In the genomic region with DNA sequence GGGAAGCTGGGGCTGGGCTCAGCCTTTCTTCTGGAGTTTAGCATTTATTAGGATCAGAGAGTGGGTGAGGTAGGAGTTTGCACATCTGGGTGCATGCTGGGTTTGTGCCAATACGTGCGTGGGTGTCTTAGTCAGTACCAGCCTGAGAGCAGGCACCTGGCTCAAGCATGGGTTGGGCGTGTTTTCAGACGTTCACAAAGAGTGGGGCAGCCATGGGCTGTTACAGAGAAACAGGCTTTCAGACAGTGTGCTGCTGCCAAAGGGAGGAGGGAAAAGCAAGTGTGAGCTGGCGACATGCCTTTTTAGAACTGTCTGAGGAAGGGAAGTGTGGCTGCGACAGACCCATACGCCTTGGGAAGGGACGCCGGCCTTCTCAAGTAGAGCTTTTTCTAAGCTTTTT, we compare ENCODE assay signal across 8 mouse cellular contexts. TPM values are rescaled to one million over a fixed set of nuclear protein-coding genes. Genes with fewer than 3 reads are reported as not detected.
DNase-seq lines count a peak whose midpoint lies in the region; ATAC-seq and TF ChIP-seq lines count a peak whose summit lies in the region.

No protein-coding gene starts in this region.

- H3K4me1 ChIP-seq in liver, postnatal 0 days (ENCODE audit: insufficient read depth) = peaks cover 11% of the 10 kb centered on the region
- H3K4me1 ChIP-seq in lung, embryonic 16.5 days (replicated peaks; ENCODE audit: control insufficient read depth, insufficient read depth, low read length) = peaks cover 22% of the 10 kb centered on the region
- H3K4me1 ChIP-seq in stomach, embryonic 14.5 days (ENCODE audit: control insufficient read depth, insufficient read depth, low read length) = peaks cover 18% of the 10 kb centered on the region; the same call in 1 of the 2 replicates
- no peaks in the 10 kb centered on the region; the same call in 1 of the 2 replicates for H3K4me1 ChIP-seq in midbrain, embryonic 10.5 days

- no peak overlapping the region for H3K4me3 ChIP-seq in liver, postnatal 0 days (ENCODE audit: low read depth, low read length)
- H3K4me3 ChIP-seq in gastrocnemius, adult 2 months = no peak overlapping the region
- H3K4me3 ChIP-seq in lung, embryonic 16.5 days (ENCODE audit: low read length) = no peak overlapping the region
- H3K4me3 ChIP-seq in stomach, embryonic 14.5 days (ENCODE audit: low read depth, low read length) = no peak overlapping the region
- no peak overlapping the region for H3K4me3 ChIP-seq in midbrain, embryonic 10.5 days

- TF ChIP-seq EP300 in liver, postnatal 0 days (IDR thresholded peaks at IDR 0.05; ENCODE audit: low read depth) = no peak

- WGBS in liver, postnatal 0 days (ENCODE audit: insufficient replicate concordance) = 68% methylated on average over 9 of the region's 9 CpGs
- WGBS in lung, embryonic 16.5 days = 27% methylated on average over 9 of the region's 9 CpGs
- WGBS in stomach, embryonic 14.5 days = 52% methylated on average over 9 of the region's 9 CpGs
- WGBS in midbrain, embryonic 10.5 days = 82% methylated on average over 9 of the region's 9 CpGs

- H3K9me3 ChIP-seq in liver, postnatal 0 days (ENCODE audit: low read length) = no peaks in the 10 kb centered on the region
- no peaks in the 10 kb centered on the region for H3K9me3 ChIP-seq in lung, embryonic 16.5 days (ENCODE audit: control insufficient read depth, low read length)
- H3K9me3 ChIP-seq in stomach, embryonic 14.5 days (ENCODE audit: control insufficient read depth, low read depth, low read length) = no peaks in the 10 kb centered on the region
- no peaks in the 10 kb centered on the region for H3K9me3 ChIP-seq in midbrain, embryonic 10.5 days (replicated peaks)

- H3K36me3 ChIP-seq in liver, postnatal 0 days (replicated peaks; ENCODE audit: insufficient read depth, low read length) = no peaks in the 10 kb centered on the region
- no peaks in the 10 kb centered on the region for H3K36me3 ChIP-seq in lung, embryonic 16.5 days (ENCODE audit: control insufficient read depth, insufficient read depth, low read length)
- no peaks in the 10 kb centered on the region for H3K36me3 ChIP-seq in stomach, embryonic 14.5 days (ENCODE audit: control insufficient read depth, insufficient read depth, low read length)
- H3K36me3 ChIP-seq in midbrain, embryonic 10.5 days = no peaks in the 10 kb centered on the region

- TF ChIP-seq CTCF in liver, postnatal 0 days (IDR thresholded peaks at IDR 0.05; ENCODE audit: low read depth) = no peak
- TF ChIP-seq CTCF in gastrocnemius, adult 2 months (IDR thresholded peaks at IDR 0.05) = no peak

- H3K27me3 ChIP-seq in liver, postnatal 0 days (ENCODE audit: insufficient read depth, low read length) = no peaks in the 10 kb centered on the region
- no peaks in the 10 kb centered on the region for H3K27me3 ChIP-seq in lung, embryonic 16.5 days (ENCODE audit: control insufficient read depth, insufficient read depth, low read depth, low read length)
- H3K27me3 ChIP-seq in stomach, embryonic 14.5 days (ENCODE audit: control insufficient read depth, insufficient read depth, low read length) = no peaks in the 10 kb centered on the region
- H3K27me3 ChIP-seq in midbrain, embryonic 10.5 days (ENCODE audit: low read depth, poor library complexity, severe bottlenecking) = no peaks in the 10 kb centered on the region

- no peak overlapping the region for H3K9ac ChIP-seq in liver, postnatal 0 days (replicated peaks)
- H3K9ac ChIP-seq in lung, embryonic 16.5 days (ENCODE audit: low read length) = peak overlapping the region; percentile 43; the same call in 1 of the 2 replicates
- H3K9ac ChIP-seq in stomach, embryonic 14.5 days (replicated peaks; ENCODE audit: low read depth, low read length) = no peak overlapping the region

- intact Hi-C loops in gastrocnemius, adult 2 months (cut with DNase I) = loop anchor here (2.0 kb wide), 1 partner anchor 113 kb away; no protein-coding TSS in a partner anchor

- H3K27ac ChIP-seq in liver, postnatal 0 days (ENCODE audit: low read depth) = no peak overlapping the region
- H3K27ac ChIP-seq in gastrocnemius, adult 2 months = peak overlapping the region; percentile 79
- H3K27ac ChIP-seq in lung, embryonic 16.5 days (ENCODE audit: low read length) = peak overlapping the region; percentile 86
- peak overlapping the region; percentile 68; the same call in 1 of the 2 replicates for H3K27ac ChIP-seq in stomach, embryonic 14.5 days (ENCODE audit: low read length)
- H3K27ac ChIP-seq in midbrain, embryonic 10.5 days (replicated peaks) = no peak overlapping the region

- H3K4me2 ChIP-seq in liver, postnatal 0 days (ENCODE audit: low read depth, low read length) = no peak overlapping the region
- no peak overlapping the region for H3K4me2 ChIP-seq in lung, embryonic 16.5 days (ENCODE audit: low read depth, low read length)
- no peak overlapping the region for H3K4me2 ChIP-seq in stomach, embryonic 14.5 days (replicated peaks; ENCODE audit: low read depth, low read length)

- no peak for ATAC-seq in liver, postnatal 0 days
- peak; percentile 81 for ATAC-seq in lung, embryonic 16.5 days (ENCODE audit: low read depth)
- ATAC-seq in stomach, embryonic 14.5 days (ENCODE audit: insufficient number of reproducible peaks, insufficient read depth, low FRiP score, low read depth) = peak; percentile 29; the same call in 1 of the 2 replicates

- peak; percentile 20 for DNase-seq in liver
- no peak for DNase-seq in liver, postnatal 0 days
- DNase-seq in gastrocnemius, adult 2 months = peak; percentile 68
- DNase-seq in kidney, postnatal 36 days = peak; percentile 46 to 50
- DNase-seq in midbrain, embryonic 10.5 days (ENCODE audit: low spot score) = no peak
- no peak for DNase-seq in cerebellum, adult 11-12 months

RNA-seq across cellular contexts. Expression of gene Sema4c, which starts 45.2 kb away (rescaled TPM):
- polyA plus RNA-seq in liver, postnatal 0 days (2015; fragmentation: Nextera tagmentation; extraction: Ambion mirVana) = 2.0 TPM in 2 replicates
- 10 to 100 TPM in 1 of 2 experiments, 1 to 10 TPM in 1; 6.8 to 10.0 TPM for total RNA-seq in gastrocnemius, adult 2 months (2021)
- 14.4 and 14.8 TPM in 2 replicates for polyA plus RNA-seq in lung, embryonic 16.5 days (2015; fragmentation: Nextera tagmentation; extraction: Ambion mirVana)
- polyA plus RNA-seq in stomach, embryonic 14.5 days (2014; fragmentation: Nextera tagmentation; extraction: Ambion mirVana) = 4.2 and 4.3 TPM in 2 replicates
- 20.8 and 26.3 TPM in 2 replicates for polyA plus RNA-seq in midbrain, embryonic 10.5 days (2016; fragmentation: Nextera tagmentation; extraction: Ambion mirVana)

RNA-seq across cellular contexts. Expression of gene Ankrd39, which starts 56.1 kb away (rescaled TPM):
- 7.4 and 8.3 TPM in 2 replicates for polyA plus RNA-seq in liver, postnatal 0 days (2015; fragmentation: Nextera tagmentation; extraction: Ambion mirVana)
- total RNA-seq in gastrocnemius, adult 2 months (2021) = 1 to 10 TPM; 7.2 to 9.3 TPM
- polyA plus RNA-seq in lung, embryonic 16.5 days (2015; fragmentation: Nextera tagmentation; extraction: Ambion mirVana) = 23.3 and 26.2 TPM in 2 replicates
- 26.2 and 30.4 TPM in 2 replicates for polyA plus RNA-seq in stomach, embryonic 14.5 days (2014; fragmentation: Nextera tagmentation; extraction: Ambion mirVana)
- polyA plus RNA-seq in midbrain, embryonic 10.5 days (2016; fragmentation: Nextera tagmentation; extraction: Ambion mirVana) = 17.8 and 21.2 TPM in 2 replicates

Comparison
In these comparisons a context has a peak if more than half of its experiments do, and no peak if none do; other contexts are left out.
1. DNase-seq: peak in liver (single experiment), gastrocnemius, adult 2 months (single experiment) and kidney, postnatal 36 days (2 of 2); none in liver, postnatal 0 days (single experiment), midbrain, embryonic 10.5 days (single experiment) and cerebellum, adult 11-12 months (single experiment).
2. H3K27ac ChIP-seq: peak in gastrocnemius, adult 2 months (single experiment), lung, embryonic 16.5 days (single experiment) and stomach, embryonic 14.5 days (single experiment); none in liver, postnatal 0 days (single experiment) and midbrain, embryonic 10.5 days (single experiment).